Mouse (Mus musculus): ENCODE data around the gene Gm17631. TPM values are rescaled to one million over a fixed set of nuclear protein-coding genes. Genes with fewer than 3 reads are reported as not detected.

Gene Gm17631
- polyA plus RNA-seq (2012; rRNA removed): not detected in 2 replicates

GRCm38 (mm10) chr6:129862349-129862748 lies at the start of gene Gm17631:
TSS of gene Gm17631 (plus strand) at chr6:129862649.

GRCm38 (mm10) chr6:129876549-129876948 lies 14.1 kb downstream of the Gm17631 start, which contains the start of gene Klra17:
TSS of gene Klra17 (minus strand) at chr6:129876672.

Other genes with a start within 250 kb of the Gm17631 start
- 0.06 and 0.07 TPM in 2 replicates for gene Klrk1, start 238.8 kb upstream of the Gm17631 start, polyA plus RNA-seq (2012; rRNA removed)
- gene Klrc3, start 219.3 kb upstream of the Gm17631 start, polyA plus RNA-seq (2012; rRNA removed): not detected in 2 replicates
- gene Klrc2, start 202.0 kb upstream of the Gm17631 start, polyA plus RNA-seq (2012; rRNA removed): not detected in 2 replicates
- not detected in 2 replicates for gene Klrc1, start 183.7 kb upstream of the Gm17631 start, polyA plus RNA-seq (2012; rRNA removed)
- not detected in 2 replicates for gene Klri1, start 145.5 kb upstream of the Gm17631 start, polyA plus RNA-seq (2012; rRNA removed)
- not detected in 2 replicates for gene Klri2, start 122.2 kb upstream of the Gm17631 start, polyA plus RNA-seq (2012; rRNA removed)
- not detected in 2 replicates for gene Gm156, start 78.4 kb upstream of the Gm17631 start, polyA plus RNA-seq (2012; rRNA removed)
- 0.13 TPM in 1 of 2 replicates, not detected in the other for gene Klra17, start 14.0 kb downstream of the Gm17631 start, polyA plus RNA-seq (2012; rRNA removed)
- not detected in 2 replicates for gene Klra5, start 55.0 kb downstream of the Gm17631 start, polyA plus RNA-seq (2012; rRNA removed)
- not detected in 2 replicates for gene Klra6, start 164.3 kb downstream of the Gm17631 start, polyA plus RNA-seq (2012; rRNA removed)
- gene Klra4, start 204.6 kb downstream of the Gm17631 start, polyA plus RNA-seq (2012; rRNA removed): not detected in 2 replicates